Mouse (Mus musculus): ENCODE measurements at regions not wholly inside any gene's neighbourhood (a gene's known extent, or its start where the extent isn't known, plus 50 kb on each side); places are given as distances from the start of the nearest gene placed in this dataset.

DNA sequence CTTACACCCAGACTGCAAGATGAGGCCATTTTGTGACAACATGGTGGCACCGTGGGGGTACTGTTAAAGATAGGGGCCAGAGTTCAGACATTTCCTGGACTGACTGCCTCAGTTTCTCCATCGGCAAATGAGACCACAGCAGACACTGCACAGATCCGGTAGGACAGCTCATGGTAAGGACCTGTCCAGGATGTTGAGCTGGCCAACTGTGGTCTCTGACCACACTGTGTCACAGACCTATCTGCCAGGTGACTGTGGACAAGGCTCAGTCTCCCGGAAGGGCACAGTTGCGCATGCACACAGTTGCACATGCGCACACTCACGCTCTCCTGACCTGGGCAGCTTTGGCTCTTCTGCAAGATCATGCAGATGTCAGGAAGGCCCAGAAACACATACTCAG lies 92.6 kb downstream of the 1700001O22Rik start:
- no peak for TF ChIP-seq CTCF (IDR thresholded peaks at IDR 0.05; ENCODE audit: low read depth, low read length)
- TF ChIP-seq POLR2AphosphoS5 (IDR thresholded peaks at IDR 0.05; ENCODE audit: insufficient replicate concordance, low read depth, low read length), result no peak
